Mouse (Mus musculus): ENCODE data around the gene Rpl3. TPM values are rescaled to one million over a fixed set of nuclear protein-coding genes. Genes with fewer than 3 reads are reported as not detected.

The Rpl3 gene
- 1,242 and 1,346 TPM in 2 replicates for polyA plus RNA-seq (2014; fragmentation: Nextera tagmentation; extraction: Ambion mirVana)

DNA sequence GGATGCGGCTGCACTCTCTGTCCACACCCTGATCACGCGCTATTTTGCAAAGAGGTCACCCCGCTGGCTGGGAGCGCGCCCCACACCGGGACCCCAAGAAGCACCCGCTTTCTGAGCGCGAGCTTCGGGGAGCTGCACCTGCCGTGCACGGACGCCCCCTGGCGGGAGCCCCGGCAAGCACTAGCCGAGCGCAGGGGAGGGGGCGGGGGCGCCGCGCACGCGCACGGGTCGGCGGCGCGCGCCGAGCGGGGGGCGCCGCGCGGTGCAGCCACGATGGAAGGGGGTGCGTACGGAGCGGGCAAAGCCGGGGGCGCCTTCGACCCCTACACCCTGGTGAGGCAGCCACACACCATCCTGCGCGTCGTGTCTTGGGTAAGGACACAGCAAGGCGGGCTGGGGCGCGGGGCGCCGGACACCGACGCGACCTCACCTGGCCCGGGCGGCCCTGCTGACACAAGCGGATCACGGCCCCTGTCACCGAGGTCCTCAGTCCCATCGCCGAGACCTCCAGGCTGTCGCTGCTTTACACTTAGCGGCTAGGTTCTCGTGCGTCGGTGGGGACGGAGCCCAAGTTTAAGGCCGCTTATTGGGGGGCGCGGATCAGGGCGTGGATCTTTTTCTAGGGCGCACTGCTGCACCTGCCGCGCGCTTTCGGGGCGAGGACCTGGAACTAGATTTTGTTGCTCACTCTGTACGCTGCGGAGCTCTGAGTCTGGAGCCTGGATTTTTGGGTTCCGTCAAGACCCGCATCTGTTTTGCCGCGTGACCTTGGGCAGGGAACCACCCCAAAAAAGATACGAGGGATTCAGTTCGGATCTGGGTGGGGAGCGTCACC, at the start of gene Rpl3, which contains the start of gene Syngr1:
Rpl3 (minus strand) TSS at position 748 of the 835 bp plus-strand sequence.
Syngr1 (plus strand) TSS at position 214 of the 835 bp plus-strand sequence.
- H3K4me2 ChIP-seq (ENCODE audit: low read depth, low read length), result peak within 1 kb of the TSS; percentile 98
- H3K4me1 ChIP-seq (ENCODE audit: control insufficient read depth, insufficient read depth, low read length), result no peaks in the 10 kb centered on the region
- no peaks in the 10 kb centered on the region for H3K36me3 ChIP-seq (ENCODE audit: control insufficient read depth, insufficient read depth, low read length)
- H3K27ac ChIP-seq (replicated peaks; ENCODE audit: low read depth, low read length), result no peak within 1 kb of the TSS
- peak within 1 kb of the TSS; percentile 70 for H3K9ac ChIP-seq (ENCODE audit: low read depth, low read length)
- peaks cover 51% of the 10 kb centered on the region for H3K27me3 ChIP-seq (replicated peaks; ENCODE audit: control insufficient read depth, insufficient read depth, low read length)
- ATAC-seq (ENCODE audit: low read depth) (peak; percentile 54; the same call in 1 of the 2 replicates), DNase-seq (ENCODE audit: low spot score) (peak; percentile 64)
- peak within 1 kb of the TSS; percentile 68 for H3K4me3 ChIP-seq (ENCODE audit: low read depth, low read length)
- 2% methylated on average over 40 of the region's 86 CpGs for WGBS
- H3K9me3 ChIP-seq (ENCODE audit: control insufficient read depth, low read length), result no peaks in the 10 kb centered on the region

GRCm38 (mm10) chr15:80140878-80141277, 49.2 kb upstream of the Rpl3 start:
- no peak for ATAC-seq (ENCODE audit: low read depth)
- 89% methylated on average over 3 of the region's 3 CpGs for WGBS

GRCm38 (mm10) chr15:80140302-80140701, 48.6 kb upstream of the Rpl3 start:
- Histone ChIP-seq H3K36me3 (ENCODE audit: control insufficient read depth, insufficient read depth, low read length) (peaks cover 47% of the 10 kb centered on the region), H3K4me1 (ENCODE audit: control insufficient read depth, insufficient read depth, low read length) (no peaks in the 10 kb centered on the region), H3K4me2 (ENCODE audit: low read depth, low read length) (no peak overlapping the region), H3K9ac (ENCODE audit: low read depth, low read length) (no peak overlapping the region), H3K4me3 (ENCODE audit: low read depth, low read length) (no peak overlapping the region), H3K9me3 (ENCODE audit: control insufficient read depth, low read length) (peaks cover 6% of the 10 kb centered on the region; the same call in 1 of the 2 replicates), H3K27me3 (replicated peaks; ENCODE audit: control insufficient read depth, insufficient read depth, low read length) (no peaks in the 10 kb centered on the region), H3K27ac (replicated peaks; ENCODE audit: low read depth, low read length) (no peak overlapping the region)
- ATAC-seq (ENCODE audit: low read depth), result no peak
- DNase-seq (ENCODE audit: low spot score), result no peak
- 99% methylated on average over 2 of the region's 2 CpGs for WGBS

More at GRCm38 (mm10) chr15:80140878-80141277, 49.2 kb upstream of the Rpl3 start:
- H3K9me3 ChIP-seq (ENCODE audit: control insufficient read depth, low read length), result peaks cover 6% of the 10 kb centered on the region; the same call in 1 of the 2 replicates
- no peak overlapping the region for H3K9ac ChIP-seq (ENCODE audit: low read depth, low read length)
- no peak overlapping the region for H3K27ac ChIP-seq (replicated peaks; ENCODE audit: low read depth, low read length)
- no peaks in the 10 kb centered on the region for H3K4me1 ChIP-seq (ENCODE audit: control insufficient read depth, insufficient read depth, low read length)
- H3K36me3 ChIP-seq (ENCODE audit: control insufficient read depth, insufficient read depth, low read length), result peaks cover 47% of the 10 kb centered on the region
- no peak overlapping the region for H3K4me2 ChIP-seq (ENCODE audit: low read depth, low read length)
- no peaks in the 10 kb centered on the region for H3K27me3 ChIP-seq (replicated peaks; ENCODE audit: control insufficient read depth, insufficient read depth, low read length)
- no peak overlapping the region for H3K4me3 ChIP-seq (ENCODE audit: low read depth, low read length)
- DNase-seq (ENCODE audit: low spot score), result no peak

GRCm38 (mm10) chr15:80137945-80138791, 46.5 kb upstream of the Rpl3 start:
- 51% methylated on average over 17 of the region's 17 CpGs for WGBS
- DNase-seq (ENCODE audit: low spot score), result no peak

DNA sequence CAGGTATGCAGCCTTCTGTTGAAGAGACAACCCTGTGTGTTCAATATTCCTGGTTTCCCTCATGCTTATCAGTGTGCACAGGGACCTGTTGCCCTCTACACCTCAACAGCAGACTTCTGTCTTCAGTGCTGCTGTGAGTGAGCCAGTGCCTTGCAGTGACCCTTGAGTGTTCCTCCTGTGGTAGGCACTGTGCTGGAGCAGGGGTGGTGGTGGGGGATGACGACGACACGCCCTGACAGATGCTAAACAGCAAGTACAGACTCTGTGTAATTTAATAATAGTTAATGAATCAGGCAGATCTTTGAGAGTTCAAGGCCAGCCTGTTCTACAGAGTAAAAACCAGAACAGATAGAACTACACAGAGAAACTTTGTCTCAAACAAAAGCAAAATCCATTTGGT, 45.0 kb upstream of the Rpl3 start:
- Histone ChIP-seq H3K9ac (ENCODE audit: low read depth, low read length) (no peak overlapping the region), H3K4me2 (ENCODE audit: low read depth, low read length) (no peak overlapping the region), H3K36me3 (ENCODE audit: control insufficient read depth, insufficient read depth, low read length) (peaks cover 28% of the 10 kb centered on the region; the same call in 1 of the 2 replicates), H3K4me3 (ENCODE audit: low read depth, low read length) (no peak overlapping the region), H3K27ac (replicated peaks; ENCODE audit: low read depth, low read length) (no peak overlapping the region), H3K4me1 (ENCODE audit: control insufficient read depth, insufficient read depth, low read length) (peaks cover 10% of the 10 kb centered on the region; the same call in 1 of the 2 replicates), H3K27me3 (replicated peaks; ENCODE audit: control insufficient read depth, insufficient read depth, low read length) (no peaks in the 10 kb centered on the region), H3K9me3 (ENCODE audit: control insufficient read depth, low read length) (0 out of 2 replicates have a peak, but pooled peaks cover under 1% of the 10 kb centered on the region)
- no peak for ATAC-seq (ENCODE audit: low read depth)
- WGBS, result 95% methylated on average over 3 of the region's 3 CpGs
- no peak for DNase-seq (ENCODE audit: low spot score)

More at GRCm38 (mm10) chr15:80137945-80138791, 46.5 kb upstream of the Rpl3 start:
- H3K4me3 ChIP-seq (ENCODE audit: low read depth, low read length), result no peak overlapping the region
- peaks cover 41% of the 10 kb centered on the region for H3K36me3 ChIP-seq (ENCODE audit: control insufficient read depth, insufficient read depth, low read length)
- ATAC-seq (ENCODE audit: low read depth), result no peak
- peak overlapping the region; percentile 56 for H3K27ac ChIP-seq (replicated peaks; ENCODE audit: low read depth, low read length)
- peaks cover 10% of the 10 kb centered on the region; the same call in 1 of the 2 replicates for H3K4me1 ChIP-seq (ENCODE audit: control insufficient read depth, insufficient read depth, low read length)
- H3K9ac ChIP-seq (ENCODE audit: low read depth, low read length), result no peak overlapping the region
- H3K9me3 ChIP-seq (ENCODE audit: control insufficient read depth, low read length), result peaks cover 6% of the 10 kb centered on the region; the same call in 1 of the 2 replicates
- no peaks in the 10 kb centered on the region for H3K27me3 ChIP-seq (replicated peaks; ENCODE audit: control insufficient read depth, insufficient read depth, low read length)
- no peak overlapping the region for H3K4me2 ChIP-seq (ENCODE audit: low read depth, low read length)

DNA sequence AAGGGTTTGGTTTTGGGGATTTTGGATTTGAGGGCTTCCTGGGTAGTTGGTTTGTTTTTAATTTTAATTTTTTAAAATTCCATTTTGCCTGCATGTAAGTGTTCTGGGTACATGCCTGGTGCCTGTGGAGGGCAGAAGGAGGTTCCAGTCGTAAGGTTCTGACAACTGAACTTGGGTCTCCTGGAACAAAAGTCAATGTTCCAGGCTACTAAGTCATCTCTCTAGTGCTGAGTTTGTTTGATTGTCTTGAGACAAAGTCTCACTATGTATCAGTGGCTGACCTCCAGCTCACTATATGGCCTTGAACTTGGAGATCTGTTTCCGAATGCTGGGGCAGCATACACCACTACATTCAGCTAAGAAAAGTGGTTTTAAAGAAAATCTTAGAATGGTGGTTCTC, 43.8 kb upstream of the Rpl3 start:
- 93% methylated on average over 2 of the region's 2 CpGs for WGBS
- Histone ChIP-seq H3K9ac (ENCODE audit: low read depth, low read length) (no peak overlapping the region), H3K27me3 (replicated peaks; ENCODE audit: control insufficient read depth, insufficient read depth, low read length) (no peaks in the 10 kb centered on the region), H3K4me1 (ENCODE audit: control insufficient read depth, insufficient read depth, low read length) (peaks cover 10% of the 10 kb centered on the region; the same call in 1 of the 2 replicates), H3K4me2 (ENCODE audit: low read depth, low read length) (no peak overlapping the region), H3K27ac (replicated peaks; ENCODE audit: low read depth, low read length) (no peak overlapping the region), H3K9me3 (ENCODE audit: control insufficient read depth, low read length) (no peaks in the 10 kb centered on the region), H3K4me3 (ENCODE audit: low read depth, low read length) (no peak overlapping the region), H3K36me3 (ENCODE audit: control insufficient read depth, insufficient read depth, low read length) (peaks cover 17% of the 10 kb centered on the region; the same call in 1 of the 2 replicates)
- no peak for ATAC-seq (ENCODE audit: low read depth)
- no peak for DNase-seq (ENCODE audit: low spot score)

DNA sequence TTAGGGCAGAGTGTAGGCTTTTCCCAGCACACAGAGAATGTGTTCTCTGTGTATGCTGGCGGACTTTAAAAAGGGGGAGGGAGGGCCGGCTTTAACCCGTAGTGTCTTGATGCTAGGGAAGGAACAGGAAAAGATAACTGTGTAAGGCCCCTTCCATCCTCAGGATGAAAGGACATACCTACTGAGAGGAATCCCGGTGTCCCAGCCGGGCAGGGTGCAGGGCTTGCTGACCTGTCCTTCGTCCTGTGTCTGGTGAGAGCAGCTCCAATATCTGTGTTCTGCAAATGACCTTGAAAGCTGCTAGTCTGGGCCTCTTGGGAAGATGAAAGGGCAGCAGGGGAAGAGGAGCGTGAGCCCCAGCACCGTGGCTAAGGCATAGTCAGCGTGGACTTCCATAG, 42.8 kb upstream of the Rpl3 start:
- Histone ChIP-seq H3K4me3 (ENCODE audit: low read depth, low read length) (peak overlapping the region; percentile 53), H3K9me3 (ENCODE audit: control insufficient read depth, low read length) (no peaks in the 10 kb centered on the region), H3K9ac (ENCODE audit: low read depth, low read length) (peak overlapping the region; percentile 80), H3K27me3 (replicated peaks; ENCODE audit: control insufficient read depth, insufficient read depth, low read length) (no peaks in the 10 kb centered on the region), H3K4me2 (ENCODE audit: low read depth, low read length) (peak overlapping the region; percentile 90), H3K36me3 (ENCODE audit: control insufficient read depth, insufficient read depth, low read length) (peaks cover 13% of the 10 kb centered on the region; the same call in 1 of the 2 replicates), H3K27ac (replicated peaks; ENCODE audit: low read depth, low read length) (peak overlapping the region; percentile 96; the same call in 1 of the 2 replicates), H3K4me1 (ENCODE audit: control insufficient read depth, insufficient read depth, low read length) (peaks cover 10% of the 10 kb centered on the region; the same call in 1 of the 2 replicates)
- DNase-seq (ENCODE audit: low spot score) (no peak), ATAC-seq (ENCODE audit: low read depth) (no peak)
- WGBS, result 68% methylated on average over 9 of the region's 9 CpGs

Measured in embryonic facial prominence, embryonic 14.5 days (tissue).